Comparison of ENCODE assay signal across 20 mouse cellular contexts in genomic region chr6:43518378-43518777, GRCm38 (mm10).
"Had no signal": no experiment of that assay in that cellular context is flagged by ENCODE, and none has a peak within 500 bp of the region (broad histone marks: within the 10 kb centered on the region; RNA-seq: fewer than 3 reads in every experiment).

No protein-coding gene starts in this region.

- H3K9ac ChIP-seq: lung, embryonic 14.5 days; midbrain, embryonic 13.5 days; midbrain, embryonic 15.5 days; neural tube, embryonic 12.5 days; stomach, embryonic 15.5 days had no signal

- H3K27me3 ChIP-seq: midbrain, embryonic 13.5 days; midbrain, embryonic 15.5 days; neural tube, embryonic 12.5 days; stomach, embryonic 15.5 days had no signal

- DNase-seq: lung, adult 18-20 months; lung, embryonic 14.5 days; lung, postnatal 14 days; lung, postnatal 36 days; retina, postnatal 1 day; right cerebral cortex, adult 18-20 months; right cerebral cortex, postnatal 25 days; right cerebral cortex, postnatal 4 days; spleen, adult 18-20 months; thymus, adult 2 months; thymus, postnatal 25 days; thymus, postnatal 4 days had no signal

- H3K9me3 ChIP-seq: megakaryocyte, embryonic 14.5 days; midbrain, embryonic 13.5 days; midbrain, embryonic 15.5 days; neural tube, embryonic 12.5 days; stomach, embryonic 15.5 days had no signal

- H3K4me3 ChIP-seq: megakaryocyte, embryonic 14.5 days; midbrain, embryonic 13.5 days; midbrain, embryonic 15.5 days; neural tube, embryonic 12.5 days; stomach, embryonic 15.5 days had no signal

- ATAC-seq: midbrain, embryonic 13.5 days; midbrain, embryonic 15.5 days had no signal

- H3K4me1 ChIP-seq: midbrain, embryonic 15.5 days; neural tube, embryonic 12.5 days; stomach, embryonic 15.5 days had no signal

- H3K27ac ChIP-seq: macrophage; midbrain, embryonic 13.5 days; midbrain, embryonic 15.5 days; neural tube, embryonic 12.5 days; stomach, embryonic 15.5 days; stomach, postnatal 0 days had no signal

- H3K4me2 ChIP-seq: lung, embryonic 14.5 days; midbrain, embryonic 11.5 days; midbrain, embryonic 13.5 days; midbrain, embryonic 15.5 days; neural tube, embryonic 12.5 days; stomach, embryonic 15.5 days had no signal

- H3K36me3 ChIP-seq: midbrain, embryonic 13.5 days; midbrain, embryonic 15.5 days; neural tube, embryonic 12.5 days; stomach, embryonic 15.5 days had no signal
